In the genomic region with DNA sequence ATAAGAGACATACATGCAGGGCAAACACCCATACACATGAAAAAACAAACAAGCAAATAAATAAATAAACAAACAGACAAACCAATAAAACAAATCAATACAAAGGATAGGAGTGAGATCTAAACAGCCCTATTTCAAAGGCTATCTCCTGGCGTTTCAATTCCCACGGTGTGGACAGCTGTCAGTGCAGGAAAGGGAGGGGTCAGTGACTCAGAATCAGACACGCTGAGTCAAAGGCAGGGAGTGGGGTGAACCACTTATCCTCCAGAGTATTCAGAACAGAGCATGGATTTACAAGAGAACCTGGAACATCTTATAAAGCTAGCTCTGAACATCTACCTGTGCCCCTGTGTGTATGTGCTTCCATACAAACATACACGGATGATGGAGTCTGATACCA, we compare ENCODE assay signal across 32 mouse cellular contexts. TPM values are rescaled to one million over a fixed set of nuclear protein-coding genes. Genes with fewer than 3 reads are reported as not detected.
DNase-seq lines count a peak whose midpoint lies in the region; ATAC-seq and TF ChIP-seq lines count a peak whose summit lies in the region.
"Had no signal": no experiment of that assay in that cellular context is flagged by ENCODE, and none has a peak within 500 bp of the region (broad histone marks: within the 10 kb centered on the region; RNA-seq: fewer than 3 reads in every experiment).

No protein-coding gene starts in this region.

- no peak overlapping the region for H3K27ac ChIP-seq in intestine, postnatal 0 days (ENCODE audit: low read depth, low read length)
- no peak overlapping the region for H3K27ac ChIP-seq in intestine, embryonic 15.5 days
- H3K27ac ChIP-seq in stomach, postnatal 0 days (replicated peaks) = no peak overlapping the region
- H3K27ac ChIP-seq in midbrain, embryonic 16.5 days (ENCODE audit: low read length) = no peak overlapping the region
- H3K27ac ChIP-seq: embryonic facial prominence, embryonic 12.5 days; hindbrain, embryonic 10.5 days; hindbrain, embryonic 15.5 days; kidney, postnatal 0 days; limb, embryonic 10.5 days; limb, embryonic 15.5 days; liver, embryonic 13.5 days; neural tube, embryonic 13.5 days had no signal

- no peaks in the 10 kb centered on the region for H3K4me1 ChIP-seq in intestine, postnatal 0 days (replicated peaks; ENCODE audit: control insufficient read depth, insufficient read depth, low read length)
- H3K4me1 ChIP-seq in intestine, embryonic 15.5 days (replicated peaks) = no peaks in the 10 kb centered on the region
- H3K4me1 ChIP-seq in stomach, postnatal 0 days (replicated peaks; ENCODE audit: control insufficient read depth, insufficient read depth) = no peaks in the 10 kb centered on the region
- H3K4me1 ChIP-seq in midbrain, embryonic 16.5 days (ENCODE audit: control insufficient read depth, insufficient read depth, low read length) = 0 out of 2 replicates have a peak, but pooled peaks cover 3% of the 10 kb centered on the region
- H3K4me1 ChIP-seq: embryonic facial prominence, embryonic 12.5 days; hindbrain, embryonic 10.5 days; limb, embryonic 10.5 days; limb, embryonic 15.5 days had no signal

- no peak for TF ChIP-seq CTCF in intestine, postnatal 0 days (IDR thresholded peaks at IDR 0.05; ENCODE audit: low read depth)
- TF ChIP-seq CTCF in C2C12 (IDR thresholded peaks at IDR 0.05; ENCODE audit: control insufficient read depth, insufficient read depth, insufficient read length) = no peak
- no peak for TF ChIP-seq CTCF in stomach, postnatal 0 days (IDR thresholded peaks at IDR 0.05; ENCODE audit: low read depth)

- DNase-seq in adrenal gland, adult 2 months = peak; percentile 64
- DNase-seq in adrenal gland, postnatal 14 days = no peak
- no peak for DNase-seq in stomach, postnatal 0 days (ENCODE audit: low spot score)
- DNase-seq: B cell, adult 2 months; cerebellum, adult 8-10 months; cerebellum, postnatal 36 days; gastrocnemius, postnatal 25 days; heart, postnatal 14 days; kidney, adult 2 months; kidney, postnatal 4 days; layer of hippocampus, postnatal 36 days; liver, embryonic 13.5 days; lung, adult 18-20 months; lung, postnatal 14 days; right cerebral cortex, postnatal 4 days; thymus, postnatal 4 days had no signal

- H3K4me2 ChIP-seq in intestine, postnatal 0 days (replicated peaks; ENCODE audit: low read depth) = no peak overlapping the region
- no peak overlapping the region for H3K4me2 ChIP-seq in intestine, embryonic 15.5 days (replicated peaks)
- H3K4me2 ChIP-seq in stomach, postnatal 0 days (replicated peaks; ENCODE audit: low read depth) = no peak overlapping the region
- H3K4me2 ChIP-seq in midbrain, embryonic 16.5 days (ENCODE audit: low read length) = no peak overlapping the region
- H3K4me2 ChIP-seq: embryonic facial prominence, embryonic 12.5 days; hindbrain, embryonic 15.5 days; limb, embryonic 15.5 days; liver, embryonic 13.5 days; midbrain, embryonic 11.5 days; neural tube, embryonic 13.5 days had no signal

- H3K9me3 ChIP-seq in intestine, postnatal 0 days (ENCODE audit: control insufficient read depth) = no peaks in the 10 kb centered on the region
- no peaks in the 10 kb centered on the region for H3K9me3 ChIP-seq in intestine, embryonic 15.5 days
- H3K9me3 ChIP-seq in stomach, postnatal 0 days (ENCODE audit: control insufficient read depth, low read length) = no peaks in the 10 kb centered on the region
- no peaks in the 10 kb centered on the region for H3K9me3 ChIP-seq in midbrain, embryonic 16.5 days (replicated peaks; ENCODE audit: control insufficient read depth, low read length, poor library complexity, severe bottlenecking)
- H3K9me3 ChIP-seq: embryonic facial prominence, embryonic 12.5 days; G1E; hindbrain, embryonic 10.5 days; hindbrain, embryonic 15.5 days; limb, embryonic 10.5 days; limb, embryonic 15.5 days; liver, embryonic 13.5 days; neural tube, embryonic 13.5 days had no signal

- peaks cover 4% of the 10 kb centered on the region for H3K79me3 ChIP-seq in C2C12 (ENCODE audit: low read depth)

- H3K4me3 ChIP-seq in intestine, postnatal 0 days (ENCODE audit: low read depth, low read length) = no peak overlapping the region
- no peak overlapping the region for H3K4me3 ChIP-seq in intestine, embryonic 15.5 days (replicated peaks)
- no peak overlapping the region for H3K4me3 ChIP-seq in C2C12 (ENCODE audit: insufficient read depth, poor library complexity, severe bottlenecking)
- H3K4me3 ChIP-seq in stomach, postnatal 0 days (ENCODE audit: low read depth, low read length) = no peak overlapping the region
- H3K4me3 ChIP-seq in midbrain, embryonic 16.5 days (ENCODE audit: low read depth, low read length) = no peak overlapping the region
- H3K4me3 ChIP-seq: embryonic facial prominence, embryonic 12.5 days; hindbrain, embryonic 10.5 days; hindbrain, embryonic 15.5 days; limb, embryonic 10.5 days; limb, embryonic 15.5 days; liver, embryonic 13.5 days; neural tube, embryonic 13.5 days had no signal

- H3K9ac ChIP-seq in intestine, postnatal 0 days (ENCODE audit: low read depth, low read length) = no peak overlapping the region
- H3K9ac ChIP-seq in intestine, embryonic 15.5 days = no peak overlapping the region
- no peak overlapping the region for H3K9ac ChIP-seq in stomach, postnatal 0 days (ENCODE audit: low read length)
- no peak overlapping the region for H3K9ac ChIP-seq in midbrain, embryonic 16.5 days (ENCODE audit: low read depth, low read length)
- H3K9ac ChIP-seq: embryonic facial prominence, embryonic 12.5 days; hindbrain, embryonic 15.5 days; limb, embryonic 15.5 days; liver, embryonic 13.5 days; neural tube, embryonic 13.5 days had no signal

- no peaks in the 10 kb centered on the region for H3K27me3 ChIP-seq in intestine, postnatal 0 days (replicated peaks; ENCODE audit: control insufficient read depth, insufficient read depth, low read length)
- H3K27me3 ChIP-seq in intestine, embryonic 15.5 days (replicated peaks) = no peaks in the 10 kb centered on the region
- no peaks in the 10 kb centered on the region for H3K27me3 ChIP-seq in C2C12 (ENCODE audit: control insufficient read depth, insufficient read depth, insufficient read length)
- H3K27me3 ChIP-seq in stomach, postnatal 0 days (ENCODE audit: control insufficient read depth, insufficient read depth, low read length) = no peaks in the 10 kb centered on the region
- H3K27me3 ChIP-seq in midbrain, embryonic 16.5 days (ENCODE audit: control insufficient read depth, insufficient read depth, low read depth, low read length) = no peaks in the 10 kb centered on the region
- H3K27me3 ChIP-seq: embryonic facial prominence, embryonic 12.5 days; hindbrain, embryonic 15.5 days; limb, embryonic 15.5 days; liver, embryonic 13.5 days; neural tube, embryonic 13.5 days; Patski had no signal

- no peak overlapping the region for H3ac ChIP-seq in C2C12 (ENCODE audit: control insufficient read depth, insufficient read length, low read depth)

- WGBS in intestine, postnatal 0 days = 52% methylated on average over 4 of the region's 4 CpGs
- WGBS in intestine, embryonic 15.5 days = 64% methylated on average over 4 of the region's 4 CpGs
- 52% methylated on average over 4 of the region's 4 CpGs for WGBS in stomach, postnatal 0 days
- 78% methylated on average over 4 of the region's 4 CpGs for WGBS in midbrain, embryonic 16.5 days

- 0 out of 2 replicates have a peak, but pooled peaks have one; percentile 22 for ATAC-seq in intestine, postnatal 0 days
- no peak for ATAC-seq in intestine, embryonic 15.5 days
- ATAC-seq in stomach, postnatal 0 days (ENCODE audit: low FRiP score, low TSS enrichment) = peak; percentile 51; the same call in 1 of the 2 replicates
- no peak for ATAC-seq in midbrain, embryonic 16.5 days
- ATAC-seq: forebrain, embryonic 14.5 days; inflammation-experienced regulatory T-cells, adult 6 months; Patski had no signal

- no peak for TF ChIP-seq EP300 in stomach, postnatal 0 days (optimal IDR thresholded peaks at IDR 0.05)

- peaks cover 9% of the 10 kb centered on the region for H3K79me2 ChIP-seq in C2C12 (ENCODE audit: control insufficient read depth, insufficient read depth)

- peaks cover 49% of the 10 kb centered on the region for H3K36me3 ChIP-seq in intestine, postnatal 0 days (ENCODE audit: control insufficient read depth, insufficient read depth)
- H3K36me3 ChIP-seq in intestine, embryonic 15.5 days = peaks cover 14% of the 10 kb centered on the region
- H3K36me3 ChIP-seq in C2C12 (ENCODE audit: control insufficient read depth, insufficient read depth) = peaks cover 3% of the 10 kb centered on the region
- peaks cover 3% of the 10 kb centered on the region; the same call in 1 of the 2 replicates for H3K36me3 ChIP-seq in stomach, postnatal 0 days (ENCODE audit: control insufficient read depth, insufficient read depth, low read length)
- peaks cover 30% of the 10 kb centered on the region for H3K36me3 ChIP-seq in midbrain, embryonic 16.5 days (ENCODE audit: control insufficient read depth, insufficient read depth, low read length)

RNA-seq across cellular contexts. Expression of gene Gde1, which starts 8.4 kb away (rescaled TPM):
- 100 to 1,000 TPM; 111 to 162 TPM for total RNA-seq in adrenal gland, adult 2 months (2021)
- 1,038 and 1,224 TPM in 2 replicates for polyA plus RNA-seq in adrenal gland, adult 2 months (2012; rRNA removed)
- 97.6 and 107 TPM in 2 replicates for total RNA-seq in adrenal gland, postnatal 14 days (2021)
- 120 and 136 TPM in 2 replicates for polyA plus RNA-seq in intestine, postnatal 0 days (2015; fragmentation: Nextera tagmentation; extraction: Ambion mirVana)
- 124 and 127 TPM in 2 replicates for polyA plus RNA-seq in intestine, embryonic 15.5 days (2015; fragmentation: Nextera tagmentation; extraction: Ambion mirVana)
- 54.7 TPM for polyA plus RNA-seq in C2C12 (2012; fragmentation: generic; extraction: Trizol)
- 204 and 212 TPM in 2 replicates for polyA plus RNA-seq in stomach, postnatal 0 days (2015; fragmentation: Nextera tagmentation; extraction: Ambion mirVana)
- 192 and 206 TPM in 2 replicates for polyA plus RNA-seq in midbrain, embryonic 16.5 days (2015; fragmentation: Nextera tagmentation; extraction: Ambion mirVana)

RNA-seq across cellular contexts. Expression of gene Ccp110, which starts 15.2 kb away (rescaled TPM):
- 1 to 10 TPM; 4.6 to 7.5 TPM for total RNA-seq in adrenal gland, adult 2 months (2021)
- polyA plus RNA-seq in adrenal gland, adult 2 months (2012; rRNA removed) = 0.85 and 0.93 TPM in 2 replicates
- 8.2 and 9.5 TPM in 2 replicates for total RNA-seq in adrenal gland, postnatal 14 days (2021)
- polyA plus RNA-seq in intestine, postnatal 0 days (2015; fragmentation: Nextera tagmentation; extraction: Ambion mirVana) = 2.8 and 3.1 TPM in 2 replicates
- polyA plus RNA-seq in intestine, embryonic 15.5 days (2015; fragmentation: Nextera tagmentation; extraction: Ambion mirVana) = 10.0 and 10.7 TPM in 2 replicates
- 3.8 TPM for polyA plus RNA-seq in C2C12 (2012; fragmentation: generic; extraction: Trizol)
- 2.6 and 2.7 TPM in 2 replicates for polyA plus RNA-seq in stomach, postnatal 0 days (2015; fragmentation: Nextera tagmentation; extraction: Ambion mirVana)
- 33.1 and 40.4 TPM in 2 replicates for polyA plus RNA-seq in midbrain, embryonic 16.5 days (2015; fragmentation: Nextera tagmentation; extraction: Ambion mirVana)

RNA-seq across cellular contexts. Expression of gene Vps35l, which starts 42.9 kb away (rescaled TPM):
- 10 to 100 TPM; 52.2 to 85.3 TPM for total RNA-seq in adrenal gland, adult 2 months (2021)
- polyA plus RNA-seq in adrenal gland, adult 2 months (2012; rRNA removed) = 25.2 and 32.6 TPM in 2 replicates
- 52.4 and 62.7 TPM in 2 replicates for total RNA-seq in adrenal gland, postnatal 14 days (2021)
- 55.3 and 57.8 TPM in 2 replicates for polyA plus RNA-seq in intestine, postnatal 0 days (2015; fragmentation: Nextera tagmentation; extraction: Ambion mirVana)
- polyA plus RNA-seq in intestine, embryonic 15.5 days (2015; fragmentation: Nextera tagmentation; extraction: Ambion mirVana) = 71.3 and 72.6 TPM in 2 replicates
- 39.6 TPM for polyA plus RNA-seq in C2C12 (2012; fragmentation: generic; extraction: Trizol)
- 31.2 and 32.7 TPM in 2 replicates for polyA plus RNA-seq in stomach, postnatal 0 days (2015; fragmentation: Nextera tagmentation; extraction: Ambion mirVana)
- 102 and 113 TPM in 2 replicates for polyA plus RNA-seq in midbrain, embryonic 16.5 days (2015; fragmentation: Nextera tagmentation; extraction: Ambion mirVana)

Comparison
In these comparisons a context has a peak if more than half of its experiments do, and no peak if none do; other contexts are left out.
1. ATAC-seq: peak in intestine, postnatal 0 days (single experiment) and stomach, postnatal 0 days (single experiment); none in intestine, embryonic 15.5 days (single experiment) and midbrain, embryonic 16.5 days (single experiment).